Mouse (Mus musculus) erythroblast, embryonic 14.5 days (primary cell): ENCODE results near the gene Prkcb. TPM values are rescaled to one million over a fixed set of nuclear protein-coding genes. Genes with fewer than 3 reads are reported as not detected.

ENCODE experiments used
- H3K27me3 ChIP-seq: 2 replicates; pipeline ENCODE4 v1.6.1; 2012; ENCODE audit warnings: inconsistent platforms; ENCODE audit not compliant: control insufficient read depth
- H3K36me3 ChIP-seq: 2 replicates; pipeline ENCODE4 v1.6.1; 2012; ENCODE audit warnings: mild to moderate bottlenecking, inconsistent platforms; ENCODE audit not compliant: control insufficient read depth
- H3K4me1 ChIP-seq: 2 replicates; pipeline ENCODE4 v1.6.1; 2012; ENCODE audit warnings: inconsistent platforms; ENCODE audit not compliant: control insufficient read depth
- H3K4me3 ChIP-seq: replicated peaks from 2 replicates; pipeline ENCODE3; 2012; ENCODE audit warnings: moderate library complexity, mild to moderate bottlenecking, inconsistent platforms
- H3K9me3 ChIP-seq: 2 replicates; pipeline ENCODE4 v1.6.1; 2012; ENCODE audit warnings: low read length, inconsistent platforms, mixed read lengths; ENCODE audit not compliant: control insufficient read depth
- GATA1 ChIP-seq: IDR thresholded peaks from 2 replicates; pipeline ENCODE4 v1.6.1; 2012; ENCODE audit warnings: low read length, inconsistent platforms, mixed read lengths
- TAL1 ChIP-seq: IDR thresholded peaks from 3 replicates; pipeline ENCODE4 v1.6.1; 2012; ENCODE audit warnings: low read length, inconsistent platforms, mixed read lengths
- polyA plus RNA-seq: library from polyadenylated mRNA; stranded (reverse); fragments of >175 nt; gene quantifications from 2 replicates; pipeline ENCODE4 v1.2.3, GENCODE M21; 2012

The Prkcb gene
- polyA plus RNA-seq, 1 experiment, result not detected

- H3K36me3 ChIP-seq, result no peaks in the 10 kb centered on the region
- no peak for TF ChIP-seq TAL1
- TF ChIP-seq GATA1, result no peak
- no peak overlapping the region for H3K4me3 ChIP-seq
- no peaks in the 10 kb centered on the region for H3K27me3 ChIP-seq
- no peaks in the 10 kb centered on the region for H3K4me1 ChIP-seq
- no peaks in the 10 kb centered on the region for H3K9me3 ChIP-seq
Observed at GRCm38 (mm10) chr7:122415387-122415786, 126.8 kb downstream of the Prkcb start.

GRCm38 (mm10) chr7:122415904-122416303 is 127.4 kb downstream of the Prkcb start:
- H3K4me3 ChIP-seq, result no peak overlapping the region
- no peaks in the 10 kb centered on the region for H3K27me3 ChIP-seq
- H3K4me1 ChIP-seq, result no peaks in the 10 kb centered on the region
- H3K36me3 ChIP-seq, result no peaks in the 10 kb centered on the region
- no peak for TF ChIP-seq GATA1
- no peak for TF ChIP-seq TAL1
- no peaks in the 10 kb centered on the region for H3K9me3 ChIP-seq

- TF ChIP-seq TAL1 (no peak), GATA1 (no peak)
- H3K36me3 ChIP-seq, result no peaks in the 10 kb centered on the region
- H3K4me1 ChIP-seq, result no peaks in the 10 kb centered on the region
- no peak overlapping the region for H3K4me3 ChIP-seq
- H3K9me3 ChIP-seq, result no peaks in the 10 kb centered on the region
- no peaks in the 10 kb centered on the region for H3K27me3 ChIP-seq
Observed at GRCm38 (mm10) chr7:122418551-122418950, 130.0 kb downstream of the Prkcb start.

GRCm38 (mm10) chr7:122423816-122424215 is 135.3 kb downstream of the Prkcb start:
- Histone ChIP-seq H3K4me3 (no peak overlapping the region), H3K9me3 (no peaks in the 10 kb centered on the region), H3K4me1 (no peaks in the 10 kb centered on the region), H3K36me3 (no peaks in the 10 kb centered on the region), H3K27me3 (no peaks in the 10 kb centered on the region)
- TF ChIP-seq GATA1 (no peak), TAL1 (no peak)

GRCm38 (mm10) chr7:122429134-122429533 is 140.6 kb downstream of the Prkcb start:
- H3K4me1 ChIP-seq, result no peaks in the 10 kb centered on the region
- H3K27me3 ChIP-seq, result no peaks in the 10 kb centered on the region
- H3K4me3 ChIP-seq, result no peak overlapping the region
- H3K36me3 ChIP-seq, result no peaks in the 10 kb centered on the region
- TF ChIP-seq GATA1 (no peak), TAL1 (no peak)
- H3K9me3 ChIP-seq, result no peaks in the 10 kb centered on the region

- no peaks in the 10 kb centered on the region for H3K4me1 ChIP-seq
- H3K36me3 ChIP-seq, result no peaks in the 10 kb centered on the region
- no peaks in the 10 kb centered on the region for H3K27me3 ChIP-seq
- TF ChIP-seq GATA1, result no peak
- TF ChIP-seq TAL1, result no peak
- no peaks in the 10 kb centered on the region; the same call in 1 of the 2 replicates for H3K9me3 ChIP-seq
- no peak overlapping the region for H3K4me3 ChIP-seq
Observed at GRCm38 (mm10) chr7:122432401-122432800, 143.8 kb downstream of the Prkcb start.

GRCm38 (mm10) chr7:122433377-122433776 is 144.8 kb downstream of the Prkcb start:
- H3K27me3 ChIP-seq, result no peaks in the 10 kb centered on the region
- H3K9me3 ChIP-seq, result no peaks in the 10 kb centered on the region; the same call in 1 of the 2 replicates
- no peak overlapping the region for H3K4me3 ChIP-seq
- no peak for TF ChIP-seq GATA1
- no peak for TF ChIP-seq TAL1
- no peaks in the 10 kb centered on the region for H3K36me3 ChIP-seq
- H3K4me1 ChIP-seq, result no peaks in the 10 kb centered on the region

- TF ChIP-seq TAL1 (no peak), GATA1 (no peak)
- no peaks in the 10 kb centered on the region; the same call in 1 of the 2 replicates for H3K9me3 ChIP-seq
Observed at GRCm38 (mm10) chr7:122434941-122435340, 146.4 kb downstream of the Prkcb start.

GRCm38 (mm10) chr7:122435561-122435960 is 147.0 kb downstream of the Prkcb start:
- no peak for TF ChIP-seq GATA1
- no peak for TF ChIP-seq TAL1
- no peaks in the 10 kb centered on the region; the same call in 1 of the 2 replicates for H3K9me3 ChIP-seq
- H3K36me3 ChIP-seq, result no peaks in the 10 kb centered on the region
- H3K4me3 ChIP-seq, result no peak overlapping the region
- H3K27me3 ChIP-seq, result no peaks in the 10 kb centered on the region
- no peaks in the 10 kb centered on the region for H3K4me1 ChIP-seq

More at GRCm38 (mm10) chr7:122434941-122435340, 146.4 kb downstream of the Prkcb start:
- no peak overlapping the region for H3K4me3 ChIP-seq
- no peaks in the 10 kb centered on the region for H3K27me3 ChIP-seq
- no peaks in the 10 kb centered on the region for H3K4me1 ChIP-seq
- no peaks in the 10 kb centered on the region for H3K36me3 ChIP-seq

- H3K27me3 ChIP-seq, result no peaks in the 10 kb centered on the region
- H3K36me3 ChIP-seq, result no peaks in the 10 kb centered on the region
- H3K4me1 ChIP-seq, result no peaks in the 10 kb centered on the region
- H3K4me3 ChIP-seq, result no peak overlapping the region
- TF ChIP-seq GATA1 (no peak), TAL1 (no peak)
- no peaks in the 10 kb centered on the region; the same call in 1 of the 2 replicates for H3K9me3 ChIP-seq
Observed at GRCm38 (mm10) chr7:122437390-122437789, 148.8 kb downstream of the Prkcb start.
